Mouse (Mus musculus) embryonic fibroblast, embryonic 13.5 days (primary cell): ENCODE results near the gene Dnah9. TPM values are rescaled to one million over a fixed set of nuclear protein-coding genes. Genes with fewer than 3 reads are reported as not detected.

Experiments used
- H3K27ac ChIP-seq: 2 replicates; pipeline ENCODE4 v1.5.1; 2012; ENCODE audit warnings: low read length, control low read depth, inconsistent platforms; ENCODE audit not compliant: insufficient read depth
- H3K4me1 ChIP-seq: 2 replicates; pipeline ENCODE4 v1.6.1; 2011; ENCODE audit warnings: low read length; ENCODE audit not compliant: control insufficient read depth, insufficient read depth
- H3K4me3 ChIP-seq: 2 replicates; pipeline ENCODE4 v1.5.1; 2011; ENCODE audit warnings: mild to moderate bottlenecking, control low read depth, low read length; ENCODE audit not compliant: insufficient read depth
- CTCF ChIP-seq: IDR thresholded peaks from 2 replicates; pipeline ENCODE4 v1.5.1; 2011; ENCODE audit warnings: mild to moderate bottlenecking, control low read depth, low read length, moderate library complexity, borderline replicate concordance; ENCODE audit not compliant: insufficient read depth
- POLR2A ChIP-seq: IDR thresholded peaks from 2 replicates; pipeline ENCODE4 v1.6.1; 2011; ENCODE audit warnings: low read depth, mild to moderate bottlenecking, control low read depth, low read length, moderate library complexity
- polyA plus RNA-seq: library from polyadenylated mRNA; stranded (reverse); fragments of >200 nt; gene quantifications from 2 replicates; pipeline ENCODE4 v1.2.4, GENCODE M21; 2011; ENCODE audit warnings: low read depth; ENCODE audit not compliant: missing spikeins, insufficient read length

The Dnah9 gene
- not detected in 2 replicates for polyA plus RNA-seq

- Histone ChIP-seq H3K27ac (no peak within 1 kb of the TSS), H3K4me3 (peak within 1 kb of the TSS; percentile 33)
Observed at GRCm38 (mm10) chr11:66167801-66168651, at the start of gene Dnah9. Gene Dnah9 (minus strand): TSS chr11:66168551.

GRCm38 (mm10) chr11:66188627-66189287, 20.4 kb upstream of the Dnah9 start:
- TF ChIP-seq CTCF = no peak
- TF ChIP-seq POLR2A = no peak
- H3K4me1 ChIP-seq = no peaks in the 10 kb centered on the region

More at GRCm38 (mm10) chr11:66167801-66168651, at the start of gene Dnah9:
- H3K4me1 ChIP-seq = no peaks in the 10 kb centered on the region
- no peak for TF ChIP-seq CTCF
- TF ChIP-seq POLR2A = no peak

GRCm38 (mm10) chr11:66188146-66188545, 19.8 kb upstream of the Dnah9 start:
- Histone ChIP-seq H3K4me1 (no peaks in the 10 kb centered on the region), H3K4me3 (no peak overlapping the region), H3K27ac (no peak overlapping the region)
- TF ChIP-seq CTCF = no peak
- TF ChIP-seq POLR2A = no peak

More at GRCm38 (mm10) chr11:66188627-66189287, 20.4 kb upstream of the Dnah9 start:
- Histone ChIP-seq H3K27ac (no peak overlapping the region), H3K4me3 (no peak overlapping the region)

- TF ChIP-seq POLR2A = no peak
- TF ChIP-seq CTCF = no peak
- H3K4me3 ChIP-seq = no peak overlapping the region
- no peak overlapping the region for H3K27ac ChIP-seq
- no peaks in the 10 kb centered on the region for H3K4me1 ChIP-seq
Observed at GRCm38 (mm10) chr11:66177781-66178180, 9.4 kb upstream of the Dnah9 start.

GRCm38 (mm10) chr11:66164022-66164421, 4.3 kb downstream of the Dnah9 start:
- TF ChIP-seq CTCF (no peak), POLR2A (no peak)
- H3K4me1 ChIP-seq = no peaks in the 10 kb centered on the region
- no peak overlapping the region for H3K27ac ChIP-seq
- no peak overlapping the region for H3K4me3 ChIP-seq

DNA sequence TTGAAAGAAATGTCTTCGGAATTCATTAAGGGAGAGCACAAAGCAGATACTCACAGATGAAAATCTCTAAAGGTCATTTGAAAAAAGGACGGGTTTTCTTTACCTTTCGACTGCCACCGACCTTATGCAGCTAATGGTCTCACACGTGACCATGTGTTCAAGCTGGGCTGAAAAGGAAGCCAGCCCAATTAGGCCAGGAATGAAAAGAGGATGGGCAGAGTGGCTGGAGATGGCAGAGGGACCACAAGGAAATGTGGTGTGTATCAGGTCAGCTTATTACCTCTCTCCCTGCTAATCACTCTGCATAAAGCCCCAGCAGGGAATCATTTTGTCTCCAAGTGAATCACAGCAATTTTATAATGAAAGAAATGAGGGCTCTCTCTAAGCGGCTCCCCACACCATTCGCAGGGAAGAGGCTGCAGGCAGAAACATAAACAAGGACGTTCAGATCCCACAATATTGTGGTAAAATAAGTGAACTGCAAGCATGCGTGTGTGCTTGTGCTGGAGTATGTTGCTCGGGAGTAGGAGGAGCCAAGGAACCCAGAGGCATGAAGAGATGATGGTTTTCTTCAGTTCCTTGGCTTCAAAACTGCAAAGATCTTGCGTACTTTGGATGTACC, 27.6 kb downstream of the Dnah9 start:
- no peak overlapping the region for H3K4me3 ChIP-seq
- TF ChIP-seq POLR2A (no peak), CTCF (no peak)
- no peak overlapping the region for H3K27ac ChIP-seq

DNA sequence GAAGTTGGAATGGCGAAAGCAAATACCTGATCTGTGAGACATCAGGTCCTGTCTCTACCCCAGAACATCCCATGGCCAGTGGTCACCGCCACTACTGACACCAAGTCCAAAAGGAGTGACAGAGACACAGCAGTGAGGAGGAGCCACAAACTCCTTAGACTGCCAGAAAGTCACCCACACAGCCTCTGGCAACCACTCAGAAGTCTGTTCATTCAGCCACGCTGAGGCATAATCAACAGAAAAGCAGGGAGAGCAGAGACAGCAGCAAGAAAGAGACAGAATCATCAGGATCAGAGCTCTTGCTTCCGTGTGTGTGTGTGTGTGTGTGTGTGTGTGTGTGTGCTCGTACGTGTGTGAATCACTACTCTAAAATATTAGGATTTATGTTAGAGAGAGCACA, 33.5 kb downstream of the Dnah9 start:
- Histone ChIP-seq H3K27ac (no peak overlapping the region), H3K4me1 (no peaks in the 10 kb centered on the region), H3K4me3 (no peak overlapping the region)
- no peak for TF ChIP-seq CTCF
- TF ChIP-seq POLR2A = no peak

More for the DNA sequence above, 27.6 kb downstream of the Dnah9 start:
- H3K4me1 ChIP-seq = no peaks in the 10 kb centered on the region

GRCm38 (mm10) chr11:66126150-66126549, 42.2 kb downstream of the Dnah9 start:
- no peaks in the 10 kb centered on the region for H3K4me1 ChIP-seq
- no peak overlapping the region for H3K27ac ChIP-seq
- no peak overlapping the region for H3K4me3 ChIP-seq
- TF ChIP-seq CTCF = no peak

DNA sequence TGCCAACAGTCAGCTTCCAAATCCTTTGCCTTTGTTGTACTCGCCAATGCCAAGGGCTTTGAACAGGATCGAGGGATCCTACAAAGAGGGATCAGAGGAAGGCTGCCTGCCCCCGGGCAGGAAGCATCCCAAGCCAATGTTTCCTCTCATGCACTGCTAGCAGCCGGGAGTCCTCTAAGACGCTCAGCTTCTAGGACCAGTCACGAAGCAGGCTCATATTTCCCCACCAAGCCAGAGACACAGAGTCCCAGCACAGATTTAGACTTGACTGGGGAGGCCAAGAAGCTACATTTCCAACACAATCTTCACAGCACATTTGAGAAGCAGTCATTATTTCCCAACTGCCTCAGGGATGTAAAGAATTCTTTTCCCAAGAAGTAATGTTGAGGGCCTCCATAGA, 43.9 kb downstream of the Dnah9 start:
- TF ChIP-seq CTCF (no peak), POLR2A (no peak)

GRCm38 (mm10) chr11:66122017-66122416, 46.3 kb downstream of the Dnah9 start:
- TF ChIP-seq POLR2A = no peak
- peak; percentile 26; the same call in 1 of the 2 replicates for TF ChIP-seq CTCF
- H3K4me3 ChIP-seq = no peak overlapping the region
- no peaks in the 10 kb centered on the region for H3K4me1 ChIP-seq
- no peak overlapping the region for H3K27ac ChIP-seq

More for the DNA sequence above, 43.9 kb downstream of the Dnah9 start:
- Histone ChIP-seq H3K27ac (no peak overlapping the region), H3K4me3 (no peak overlapping the region), H3K4me1 (no peaks in the 10 kb centered on the region)
